Mouse (Mus musculus) forebrain, embryonic 16.5 days (tissue): ENCODE results near the gene Foxn3. TPM values are rescaled to one million over a fixed set of nuclear protein-coding genes. Genes with fewer than 3 reads are reported as not detected.
A peak's percentile ranks its signal among the peaks of the same experiment; 100 is the strongest.

ENCODE experiments used
- ATAC-seq: fragments of 200-750 bp; cut with Nextera tagmentation; 2 replicates; pipeline ENCODE4 v1.8.0; 2017; ENCODE audit warnings: mild to moderate bottlenecking, moderate library complexity
- H3K27ac ChIP-seq: fragments of 300-500 bp; sonication (generic); 2 replicates; pipeline ENCODE4 v1.5.1; 2014; ENCODE audit warnings: low read length, control low read depth
- H3K27me3 ChIP-seq: fragments of 300-500 bp; sonication (generic); replicated peaks from 2 replicates; pipeline ENCODE4 v1.6.1; 2014; ENCODE audit warnings: low read length; ENCODE audit not compliant: control insufficient read depth, insufficient read depth
- H3K36me3 ChIP-seq: fragments of 300-500 bp; sonication (generic); 2 replicates; pipeline ENCODE4 v1.6.1; 2014; ENCODE audit not compliant: control insufficient read depth, insufficient read depth
- H3K4me1 ChIP-seq: fragments of 300-500 bp; sonication (generic); replicated peaks from 2 replicates; pipeline ENCODE4 v1.6.1; 2014; ENCODE audit warnings: low read length; ENCODE audit not compliant: control insufficient read depth, insufficient read depth
- H3K4me2 ChIP-seq: fragments of 300-500 bp; sonication (generic); 2 replicates; pipeline ENCODE4 v1.6.1; 2014; ENCODE audit warnings: mild to moderate bottlenecking, low read length, control low read depth
- H3K4me3 ChIP-seq: fragments of 300-500 bp; sonication (generic); replicated peaks from 2 replicates; pipeline ENCODE4 v1.5.1; 2014; ENCODE audit warnings: mild to moderate bottlenecking, low read length, control low read depth
- H3K9ac ChIP-seq: fragments of 300-500 bp; sonication (generic); replicated peaks from 2 replicates; pipeline ENCODE4 v1.6.1; 2014; ENCODE audit warnings: low read depth, low read length, control low read depth
- H3K9me3 ChIP-seq: fragments of 300-500 bp; sonication (generic); 2 replicates; pipeline ENCODE4 v1.6.1; 2016; ENCODE audit warnings: low read length; ENCODE audit not compliant: control insufficient read depth
- WGBS: fragments of 180-500 bp; shearing (Covaris S2); extraction: QIAGEN DNeasy Blood & Tissue Kit; methylation state at CpG from one replicate; pipeline ENCODE4 v1.1.7; 2014; 5-methylcytosine and 5-hydroxymethylcytosine counted together
- polyA plus RNA-seq: library from polyadenylated mRNA; unstranded; fragments of >200 nt; fragmentation: Nextera tagmentation; extraction: Ambion mirVana; gene quantifications from 2 replicates; pipeline ENCODE4 v1.2.1, GENCODE M21; 2015

Foxn3 gene
- polyA plus RNA-seq, 1 experiment from 2014 or later = 78.0 TPM

DNA sequence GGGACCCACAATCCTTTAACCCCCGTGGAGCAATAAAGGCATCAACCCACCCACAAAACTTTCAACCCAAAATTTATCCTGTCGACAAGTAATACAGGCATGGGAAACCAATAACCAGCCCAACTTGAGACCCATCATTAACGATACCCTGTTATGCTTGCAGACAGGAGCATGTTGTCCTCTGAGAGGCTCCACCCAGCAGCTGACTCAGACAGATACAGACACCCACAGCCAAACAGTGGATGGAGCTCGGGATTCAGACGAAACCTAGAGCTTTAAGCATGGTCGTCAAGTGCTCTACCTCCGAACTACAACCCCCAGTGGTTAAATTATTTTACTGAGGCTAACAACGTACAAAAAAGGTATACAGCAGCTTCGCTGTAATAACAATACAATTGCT lies 182.1 kb downstream of the Foxn3 start:
- Histone ChIP-seq H3K4me1 (peaks cover 38% of the 10 kb centered on the region), H3K9me3 (no peaks in the 10 kb centered on the region), H3K27me3 (no peaks in the 10 kb centered on the region), H3K4me3 (no peak overlapping the region), H3K4me2 (no peak overlapping the region), H3K9ac (no peak overlapping the region), H3K27ac (no peak overlapping the region), H3K36me3 (no peaks in the 10 kb centered on the region)
- no peak for ATAC-seq
- 90% methylated on average over 9 of the region's 9 CpGs for WGBS

GRCm38 (mm10) chr12:99380855-99381262 lies 182.5 kb downstream of the Foxn3 start:
- Histone ChIP-seq H3K4me2 (no peak overlapping the region), H3K36me3 (no peaks in the 10 kb centered on the region), H3K9ac (no peak overlapping the region), H3K27ac (no peak overlapping the region), H3K4me3 (no peak overlapping the region), H3K27me3 (no peaks in the 10 kb centered on the region), H3K4me1 (peaks cover 38% of the 10 kb centered on the region), H3K9me3 (no peaks in the 10 kb centered on the region)
- no peak for ATAC-seq
- 64% methylated on average over 4 of the region's 4 CpGs for WGBS

GRCm38 (mm10) chr12:99380124-99380523 lies 183.3 kb downstream of the Foxn3 start:
- no peak overlapping the region for H3K4me3 ChIP-seq

GRCm38 (mm10) chr12:99378284-99378683 lies 185.1 kb downstream of the Foxn3 start:
- no peaks in the 10 kb centered on the region for H3K36me3 ChIP-seq
- no peak overlapping the region for H3K9ac ChIP-seq
- no peak overlapping the region for H3K4me3 ChIP-seq
- no peaks in the 10 kb centered on the region for H3K9me3 ChIP-seq
- ATAC-seq = no peak
- H3K27me3 ChIP-seq = no peaks in the 10 kb centered on the region
- H3K27ac ChIP-seq = no peak overlapping the region
- 74% methylated on average over 8 of the region's 8 CpGs for WGBS
- peaks cover 52% of the 10 kb centered on the region for H3K4me1 ChIP-seq
- no peak overlapping the region for H3K4me2 ChIP-seq

More at GRCm38 (mm10) chr12:99380124-99380523, 183.3 kb downstream of the Foxn3 start:
- 23% methylated on average over 6 of the region's 6 CpGs for WGBS
- Histone ChIP-seq H3K9ac (no peak overlapping the region), H3K27ac (no peak overlapping the region), H3K4me2 (no peak overlapping the region), H3K4me1 (peaks cover 42% of the 10 kb centered on the region), H3K27me3 (no peaks in the 10 kb centered on the region), H3K9me3 (no peaks in the 10 kb centered on the region), H3K36me3 (no peaks in the 10 kb centered on the region)
- no peak for ATAC-seq

DNA sequence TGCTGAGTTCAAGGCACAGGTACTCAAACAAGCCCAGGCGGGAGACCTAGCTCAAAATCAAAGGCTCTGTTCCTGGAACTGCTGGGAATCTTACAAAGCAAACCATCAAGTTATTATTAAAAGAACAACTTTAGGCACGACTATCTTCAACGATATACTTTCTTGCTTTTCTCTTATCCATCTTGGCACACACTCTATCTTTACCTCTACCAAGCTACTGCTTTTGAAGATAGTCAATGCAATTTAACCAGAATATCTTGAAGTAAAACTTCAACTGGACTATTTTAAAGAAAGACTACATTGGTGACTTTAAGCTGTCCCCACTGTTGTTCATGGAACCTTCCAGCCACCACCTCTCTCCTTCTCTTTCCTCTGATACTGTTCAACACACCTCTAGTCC lies 185.7 kb downstream of the Foxn3 start:
- no peak overlapping the region for H3K4me3 ChIP-seq
- no peak for ATAC-seq
- no peak overlapping the region for H3K27ac ChIP-seq
- no peaks in the 10 kb centered on the region for H3K36me3 ChIP-seq
- H3K9me3 ChIP-seq = no peaks in the 10 kb centered on the region; the same call in 1 of the 2 replicates
- WGBS = 73% methylated on average over 3 of the region's 3 CpGs
- no peak overlapping the region for H3K9ac ChIP-seq
- H3K4me1 ChIP-seq = peaks cover 52% of the 10 kb centered on the region
- no peaks in the 10 kb centered on the region for H3K27me3 ChIP-seq
- no peak overlapping the region for H3K4me2 ChIP-seq

GRCm38 (mm10) chr12:99377069-99377468 lies 186.3 kb downstream of the Foxn3 start:
- Histone ChIP-seq H3K27ac (no peak overlapping the region), H3K9ac (no peak overlapping the region), H3K4me3 (no peak overlapping the region), H3K9me3 (no peaks in the 10 kb centered on the region; the same call in 1 of the 2 replicates), H3K36me3 (no peaks in the 10 kb centered on the region), H3K27me3 (no peaks in the 10 kb centered on the region), H3K4me2 (no peak overlapping the region), H3K4me1 (peaks cover 52% of the 10 kb centered on the region)
- ATAC-seq = no peak
- WGBS = 77% methylated on average over 10 of the region's 10 CpGs

GRCm38 (mm10) chr12:99375878-99376454 lies 187.4 kb downstream of the Foxn3 start:
- H3K4me1 ChIP-seq = peaks cover 52% of the 10 kb centered on the region
- no peak overlapping the region for H3K27ac ChIP-seq

DNA sequence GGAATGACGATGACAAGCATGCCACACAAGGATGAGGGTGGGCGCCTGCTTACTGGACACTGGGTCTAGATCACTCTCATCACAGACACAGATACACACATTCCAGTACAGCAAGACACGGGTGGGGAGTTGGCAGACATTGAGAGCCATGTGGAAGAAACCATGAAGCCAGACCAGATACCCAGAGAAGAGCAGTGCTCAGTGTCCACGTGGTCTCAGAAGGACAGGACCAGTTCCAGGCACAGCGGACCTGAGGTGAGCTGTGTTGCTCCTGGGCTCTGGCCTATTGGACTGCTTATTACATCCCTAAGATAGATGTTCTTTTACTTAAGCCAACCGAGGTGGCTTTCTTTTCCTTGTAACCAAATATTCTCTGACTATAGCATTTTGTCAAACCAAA lies 188.0 kb downstream of the Foxn3 start:
- Histone ChIP-seq H3K36me3 (no peaks in the 10 kb centered on the region), H3K27me3 (no peaks in the 10 kb centered on the region), H3K4me2 (no peak overlapping the region), H3K27ac (no peak overlapping the region), H3K9ac (no peak overlapping the region), H3K4me1 (peaks cover 52% of the 10 kb centered on the region), H3K4me3 (no peak overlapping the region), H3K9me3 (no peaks in the 10 kb centered on the region; the same call in 1 of the 2 replicates)
- ATAC-seq = no peak
- 89% methylated on average over 6 of the region's 6 CpGs for WGBS

More at GRCm38 (mm10) chr12:99375878-99376454, 187.4 kb downstream of the Foxn3 start:
- WGBS = 57% methylated on average over 8 of the region's 8 CpGs
- peak; percentile 53 for ATAC-seq
- H3K4me2 ChIP-seq = no peak overlapping the region
- H3K36me3 ChIP-seq = no peaks in the 10 kb centered on the region
- H3K27me3 ChIP-seq = no peaks in the 10 kb centered on the region
- H3K9ac ChIP-seq = no peak overlapping the region
- H3K9me3 ChIP-seq = no peaks in the 10 kb centered on the region; the same call in 1 of the 2 replicates
- H3K4me3 ChIP-seq = no peak overlapping the region

- no peaks in the 10 kb centered on the region for H3K36me3 ChIP-seq
- no peak overlapping the region for H3K4me2 ChIP-seq
- no peaks in the 10 kb centered on the region; the same call in 1 of the 2 replicates for H3K9me3 ChIP-seq
- 45% methylated on average over 12 of the region's 12 CpGs for WGBS
- no peak overlapping the region for H3K9ac ChIP-seq
- H3K4me1 ChIP-seq = peaks cover 48% of the 10 kb centered on the region
- H3K27ac ChIP-seq = no peak overlapping the region
- H3K27me3 ChIP-seq = no peaks in the 10 kb centered on the region
- peak; percentile 53; the same call in 1 of the 2 replicates for ATAC-seq
- no peak overlapping the region for H3K4me3 ChIP-seq
Measured at GRCm38 (mm10) chr12:99374099-99374600, 189.2 kb downstream of the Foxn3 start.
